Mouse (Mus musculus) liver, embryonic 11.5 days (tissue): ENCODE data around the gene Olfr1418. TPM values are rescaled to one million over a fixed set of nuclear protein-coding genes. Genes with fewer than 3 reads are reported as not detected.
"Not testable (repeated sequence)": the region's sequence is repeated elsewhere in the genome, so short reads cannot be mapped to it uniquely, and the experiment has no call there.

Experiments
- ATAC-seq: fragments of 200-750 bp; cut with Nextera tagmentation; replicated peaks from 2 replicates; pipeline ENCODE4 v1.8.0; 2017; ENCODE audit warnings: moderate number of reproducible peaks, mild to moderate bottlenecking, moderate TSS enrichment, moderate library complexity; ENCODE audit not compliant: low FRiP score
- DNase-seq: peaks from one replicate; pipeline ENCODE4 v3.0.0-alpha.2; 2017; ENCODE audit warnings: low spot score
- H3K27ac ChIP-seq: fragments of 300-500 bp; sonication (generic); 2 replicates; pipeline ENCODE4 v1.5.1; 2014; ENCODE audit warnings: mild to moderate bottlenecking, low read depth, low read length, control low read depth
- H3K27me3 ChIP-seq: fragments of 300-500 bp; sonication (generic); replicated peaks from 2 replicates; pipeline ENCODE4 v1.6.1; 2014; ENCODE audit warnings: low read length, mixed read lengths; ENCODE audit not compliant: control insufficient read depth, insufficient read depth
- H3K36me3 ChIP-seq: fragments of 300-500 bp; sonication (generic); 2 replicates; pipeline ENCODE4 v1.6.1; 2014; ENCODE audit warnings: mild to moderate bottlenecking, low read length, moderate library complexity, mixed read lengths; ENCODE audit not compliant: control insufficient read depth, insufficient read depth
- H3K4me1 ChIP-seq: fragments of 300-500 bp; sonication (generic); replicated peaks from 2 replicates; pipeline ENCODE4 v1.6.1; 2014; ENCODE audit warnings: low read length, mixed read lengths; ENCODE audit not compliant: control insufficient read depth, insufficient read depth
- H3K4me2 ChIP-seq: fragments of 300-500 bp; sonication (generic); 2 replicates; pipeline ENCODE4 v1.6.1; 2014; ENCODE audit warnings: mild to moderate bottlenecking, control low read depth, moderate library complexity
- H3K4me3 ChIP-seq: fragments of 300-500 bp; sonication (generic); 2 replicates; pipeline ENCODE4 v1.5.1; 2014; ENCODE audit warnings: low read depth, low read length, control low read depth
- H3K9ac ChIP-seq: fragments of 300-500 bp; sonication (generic); 2 replicates; pipeline ENCODE4 v1.6.1; 2014; ENCODE audit warnings: low read depth, low read length, control low read depth
- H3K9me3 ChIP-seq: fragments of 300-500 bp; sonication (generic); 2 replicates; pipeline ENCODE4 v1.6.1; 2016; ENCODE audit warnings: low read length, inconsistent platforms, mixed read lengths; ENCODE audit not compliant: control insufficient read depth
- WGBS: fragments of 180-500 bp; shearing (Covaris S2); extraction: QIAGEN DNeasy Blood & Tissue Kit; methylation state at CpG from one replicate; pipeline ENCODE4 v1.1.7; 2014; 5-methylcytosine and 5-hydroxymethylcytosine counted together
- polyA plus RNA-seq: library from polyadenylated mRNA; unstranded; fragments of >200 nt; fragmentation: Nextera tagmentation; extraction: Ambion mirVana; gene quantifications from 2 replicates; pipeline ENCODE4 v1.2.1, GENCODE M21; 2014

Gene Olfr1418
- not detected in 2 replicates for polyA plus RNA-seq

DNA sequence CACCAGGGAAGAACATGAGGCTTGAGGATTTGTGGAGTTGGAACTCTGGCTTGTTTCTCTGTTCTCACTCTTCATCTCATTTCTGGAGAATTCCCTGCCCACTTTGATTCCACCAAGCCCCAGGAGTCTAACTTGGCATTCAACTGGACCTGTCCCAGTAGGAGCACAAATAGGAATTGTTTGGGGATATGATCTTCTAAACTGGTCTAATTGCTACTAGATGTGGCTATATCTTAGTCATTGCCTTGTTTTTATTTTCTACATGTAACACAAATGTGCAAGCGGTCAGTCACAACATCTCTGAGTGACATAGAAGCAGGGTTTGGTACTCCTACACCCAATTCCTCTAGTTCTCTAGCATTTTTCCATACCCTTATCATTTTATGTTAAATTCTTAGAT lies at the start of gene Olfr1418:
TSS of gene Olfr1418 (minus strand) at position 101 of the 400 bp plus-strand sequence.
- H3K4me2 ChIP-seq = no peak within 1 kb of the TSS
- H3K36me3 ChIP-seq = no peaks in the 10 kb centered on the region
- ATAC-seq (no peak), DNase-seq (no peak)
- H3K4me3 ChIP-seq = no peak within 1 kb of the TSS
- no peak within 1 kb of the TSS for H3K27ac ChIP-seq
- H3K9me3 ChIP-seq = no peaks in the 10 kb centered on the region
- no peaks in the 10 kb centered on the region for H3K27me3 ChIP-seq
- no peaks in the 10 kb centered on the region for H3K4me1 ChIP-seq
- H3K9ac ChIP-seq = no peak within 1 kb of the TSS
- 80% methylated on average over 1 of the region's 1 CpGs for WGBS

DNA sequence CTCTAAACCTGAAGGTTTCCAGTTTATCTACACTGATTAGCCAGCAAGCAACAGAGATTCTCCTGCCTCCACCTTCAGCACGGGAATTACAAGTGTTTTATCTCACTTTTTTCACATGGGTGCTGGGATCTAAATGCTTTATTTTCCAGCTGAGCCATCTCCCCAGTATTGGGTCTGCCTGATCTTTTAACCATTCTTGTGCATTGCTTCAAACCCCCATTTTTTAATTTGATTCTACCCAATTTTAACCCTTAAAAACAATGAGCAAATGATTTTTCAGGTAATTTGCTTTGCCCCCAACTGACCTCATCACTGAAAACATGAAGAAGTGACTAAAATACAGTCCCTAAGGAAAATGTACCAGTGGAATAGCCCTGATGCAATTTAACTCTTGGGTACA lies 25.4 kb upstream of the Olfr1418 start, which contains the start of gene Olfr1420:
TSS of gene Olfr1420 (plus strand) at position 301 of the 400 bp plus-strand sequence.
- DNase-seq (no peak), ATAC-seq (no peak)
- Histone ChIP-seq H3K27ac (no peak within 1 kb of the TSS), H3K9ac (no peak within 1 kb of the TSS), H3K4me2 (no peak within 1 kb of the TSS), H3K4me1 (no peaks in the 10 kb centered on the region), H3K9me3 (no peaks in the 10 kb centered on the region), H3K36me3 (no peaks in the 10 kb centered on the region), H3K27me3 (no peaks in the 10 kb centered on the region), H3K4me3 (no peak within 1 kb of the TSS)
- WGBS = 29% methylated on average over 1 of the region's 1 CpGs

DNA sequence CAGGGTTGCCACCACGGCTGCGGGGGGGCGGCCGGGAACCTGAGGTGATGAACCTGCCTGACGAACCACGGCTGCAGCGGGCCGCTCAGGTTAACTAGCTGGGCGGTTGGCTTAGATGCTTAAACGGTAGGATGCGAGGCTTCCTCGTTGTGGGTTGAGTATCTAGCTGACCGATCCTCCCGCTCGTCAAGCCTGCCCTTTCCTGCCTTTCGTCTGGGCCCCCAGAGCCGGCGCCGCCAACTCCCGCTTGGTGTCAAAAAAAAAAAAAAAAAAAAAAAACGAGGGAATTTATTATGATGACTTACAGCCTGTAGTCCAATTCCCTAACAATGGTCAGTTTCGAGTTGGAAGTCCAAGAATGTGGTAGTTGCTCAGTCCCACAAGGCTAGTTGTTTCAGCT lies 17.5 kb upstream of the Olfr1418 start:
- H3K4me1 ChIP-seq, H3K4me3 ChIP-seq, H3K4me2 ChIP-seq: not testable (repeated sequence)

DNA sequence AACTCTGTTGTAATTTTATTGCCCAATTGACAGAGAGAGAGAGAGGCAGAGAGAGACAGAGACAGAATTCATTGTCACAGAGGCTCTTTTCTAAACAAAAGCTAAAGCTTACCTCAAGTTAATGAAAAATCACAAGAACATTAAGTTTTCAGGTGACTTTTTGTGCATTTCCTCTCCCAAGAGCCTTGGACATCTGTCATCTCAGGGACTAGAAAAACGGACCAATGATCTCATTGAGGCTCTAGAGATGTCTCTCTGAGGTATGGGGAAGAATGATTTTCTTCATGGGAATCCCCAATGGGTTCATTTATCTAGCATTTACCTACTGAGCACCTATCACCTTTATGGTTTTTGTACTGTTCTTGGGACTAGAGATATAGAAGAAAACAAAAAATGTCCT lies 14.1 kb upstream of the Olfr1418 start, which contains the start of gene Olfr1419:
TSS of gene Olfr1419 (minus strand) at position 101 of the 400 bp plus-strand sequence.
- Histone ChIP-seq H3K4me3 (no peak within 1 kb of the TSS), H3K9me3 (no peaks in the 10 kb centered on the region), H3K36me3 (no peaks in the 10 kb centered on the region), H3K4me2 (no peak within 1 kb of the TSS), H3K27ac (no peak within 1 kb of the TSS), H3K27me3 (no peaks in the 10 kb centered on the region), H3K4me1 (no peaks in the 10 kb centered on the region), H3K9ac (no peak within 1 kb of the TSS)
- no peak for ATAC-seq
- no peak for DNase-seq
- 31% methylated on average over 1 of the region's 1 CpGs for WGBS

More for the DNA sequence above, 17.5 kb upstream of the Olfr1418 start:
- H3K27me3 ChIP-seq, H3K9ac ChIP-seq, H3K27ac ChIP-seq, ATAC-seq, DNase-seq, H3K9me3 ChIP-seq, H3K36me3 ChIP-seq: not testable (repeated sequence)
- 43% methylated on average over 22 of the region's 22 CpGs for WGBS

DNA sequence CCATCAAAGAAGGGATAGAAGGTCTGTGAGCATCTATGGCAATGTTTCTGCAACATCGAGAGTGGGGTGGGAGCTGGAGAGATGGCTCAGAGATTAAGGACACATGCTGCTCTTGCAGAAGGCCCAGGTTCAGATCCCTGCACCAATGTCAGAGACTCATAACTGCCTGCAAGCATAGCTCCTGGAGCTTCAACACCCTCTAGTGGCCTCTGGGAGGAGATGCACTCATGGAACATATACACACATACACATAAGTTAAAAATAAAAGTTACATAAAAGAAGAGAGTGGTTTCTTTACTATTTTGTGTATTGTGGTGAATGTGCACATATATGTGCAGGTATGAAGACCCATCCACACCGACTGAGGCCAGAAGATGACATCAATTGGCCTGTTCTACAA lies 7.0 kb upstream of the Olfr1418 start:
- Histone ChIP-seq H3K27ac (no peak overlapping the region), H3K9me3 (no peaks in the 10 kb centered on the region), H3K9ac (no peak overlapping the region), H3K27me3 (no peaks in the 10 kb centered on the region), H3K4me2 (no peak overlapping the region), H3K4me1 (no peaks in the 10 kb centered on the region), H3K36me3 (no peaks in the 10 kb centered on the region), H3K4me3 (no peak overlapping the region)
- no peak for DNase-seq
- ATAC-seq = no peak
- 73% methylated on average over 2 of the region's 2 CpGs for WGBS

DNA sequence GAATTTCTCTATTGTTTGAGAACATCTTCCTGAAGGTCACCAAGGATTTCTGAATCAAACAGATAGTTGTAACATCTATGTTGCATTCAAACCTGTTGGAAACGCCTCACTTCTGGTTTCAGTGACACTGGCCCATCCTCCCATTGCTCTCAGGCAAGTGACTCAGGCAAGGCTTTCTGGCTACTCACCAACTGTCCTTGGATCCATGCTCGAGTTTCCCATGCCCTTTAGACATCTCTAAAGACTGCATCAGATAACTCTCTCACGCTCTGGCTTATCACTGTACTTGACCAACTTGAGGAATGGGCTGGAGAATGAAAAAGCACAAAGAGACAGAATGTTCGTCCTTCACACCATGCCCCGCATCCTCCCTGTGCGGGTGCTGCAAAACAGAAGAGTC lies 4.4 kb downstream of the Olfr1418 start:
- no peak overlapping the region for H3K27ac ChIP-seq
- H3K4me3 ChIP-seq = no peak overlapping the region
- ATAC-seq (no peak), DNase-seq (no peak)
- no peaks in the 10 kb centered on the region for H3K9me3 ChIP-seq
- 75% methylated on average over 6 of the region's 6 CpGs for WGBS
- H3K9ac ChIP-seq = no peak overlapping the region
- H3K4me1 ChIP-seq = no peaks in the 10 kb centered on the region
- no peaks in the 10 kb centered on the region for H3K27me3 ChIP-seq
- H3K4me2 ChIP-seq = no peak overlapping the region
- H3K36me3 ChIP-seq = no peaks in the 10 kb centered on the region

DNA sequence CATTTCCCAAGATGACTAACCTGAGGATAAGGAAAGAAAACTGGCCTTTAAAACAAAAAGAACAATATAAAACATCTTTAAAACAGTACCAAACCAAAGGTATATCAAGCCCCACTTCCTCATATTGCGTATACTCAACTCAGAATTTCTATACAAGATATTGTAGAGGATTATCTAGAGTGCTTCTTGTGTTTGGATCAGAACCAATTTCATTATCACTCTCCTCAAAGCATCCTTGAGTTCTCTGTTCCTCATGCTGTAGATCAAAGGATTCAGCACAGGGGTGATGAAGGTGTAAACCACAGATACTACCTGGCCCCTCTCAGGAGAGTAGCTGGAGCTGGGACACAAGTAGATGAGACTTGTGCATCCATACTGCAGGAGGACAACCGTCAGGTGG lies 6.0 kb downstream of the Olfr1418 start:
- ATAC-seq (no peak), DNase-seq (no peak)
- H3K9me3 ChIP-seq = no peaks in the 10 kb centered on the region
- no peaks in the 10 kb centered on the region for H3K36me3 ChIP-seq
- H3K4me1 ChIP-seq = no peaks in the 10 kb centered on the region
- 74% methylated on average over 2 of the region's 2 CpGs for WGBS
- H3K4me2 ChIP-seq = no peak overlapping the region
- no peak overlapping the region for H3K27ac ChIP-seq
- no peak overlapping the region for H3K4me3 ChIP-seq
- H3K27me3 ChIP-seq = no peaks in the 10 kb centered on the region
- no peak overlapping the region for H3K9ac ChIP-seq

DNA sequence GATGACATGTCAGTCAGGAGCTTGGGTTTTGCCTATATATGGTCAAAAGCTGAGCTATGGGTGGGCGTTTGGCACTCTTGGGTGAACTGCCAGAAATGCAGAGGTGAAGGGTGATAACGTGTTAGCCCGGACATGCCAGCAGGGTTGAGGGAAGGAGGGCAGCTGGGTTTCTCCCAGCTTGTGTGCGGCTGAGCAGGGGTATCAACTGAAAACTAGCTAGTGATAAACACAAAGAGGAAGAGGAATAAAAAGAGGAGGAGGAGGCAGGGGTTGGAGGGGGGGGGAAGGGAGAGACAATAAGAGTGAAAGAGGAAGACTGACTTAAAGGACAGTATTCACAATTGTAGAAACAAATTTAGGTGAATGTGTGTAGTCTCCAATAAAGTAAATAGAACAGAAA lies 8.2 kb downstream of the Olfr1418 start:
- no peaks in the 10 kb centered on the region for H3K9me3 ChIP-seq
- H3K4me1 ChIP-seq = no peaks in the 10 kb centered on the region
- H3K27me3 ChIP-seq = no peaks in the 10 kb centered on the region
- ATAC-seq = no peak
- 43% methylated on average over 4 of the region's 4 CpGs for WGBS
- no peak overlapping the region for H3K4me2 ChIP-seq
- H3K27ac ChIP-seq = no peak overlapping the region
- no peak overlapping the region for H3K4me3 ChIP-seq
- no peak for DNase-seq
- no peaks in the 10 kb centered on the region for H3K36me3 ChIP-seq
- H3K9ac ChIP-seq = no peak overlapping the region

DNA sequence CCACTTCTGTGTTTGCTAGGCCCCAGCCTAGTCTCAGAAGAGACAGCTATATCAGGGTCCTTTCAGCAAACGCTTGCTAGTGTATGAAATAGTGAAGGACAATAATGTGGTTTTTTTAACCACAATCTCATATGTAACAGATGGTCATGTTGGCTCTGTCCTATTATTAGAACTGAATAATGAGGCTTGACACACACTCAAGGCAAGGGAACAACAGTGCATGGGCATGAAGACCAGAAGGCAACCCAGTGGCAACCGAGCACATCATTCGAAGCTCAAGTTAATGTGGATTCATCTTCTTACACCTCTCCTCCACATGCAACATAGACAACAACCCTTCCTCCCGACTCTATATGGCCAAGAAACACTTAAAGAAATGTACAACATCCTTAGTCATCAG lies 14.5 kb downstream of the Olfr1418 start:
- Histone ChIP-seq H3K27ac (no peak overlapping the region), H3K4me2 (no peak overlapping the region), H3K4me3 (no peak overlapping the region), H3K27me3 (no peaks in the 10 kb centered on the region), H3K36me3 (no peaks in the 10 kb centered on the region), H3K9me3 (no peaks in the 10 kb centered on the region), H3K9ac (no peak overlapping the region), H3K4me1 (no peaks in the 10 kb centered on the region)
- ATAC-seq = no peak
- no peak for DNase-seq
- 76% methylated on average over 4 of the region's 4 CpGs for WGBS
